Mouse (Mus musculus) kidney, adult 9 months (tissue): ENCODE results near the gene Sgo2a.
A peak's percentile ranks its signal among the peaks of the same experiment; 100 is the strongest.
"Not testable (repeated sequence)": the region's sequence is repeated elsewhere in the genome, so short reads cannot be mapped to it uniquely, and the experiment has no call there.

ENCODE experiments used
- DNase-seq: peaks from one replicate; pipeline ENCODE4 v3.0.0; 2022

The Sgo2a gene

DNA sequence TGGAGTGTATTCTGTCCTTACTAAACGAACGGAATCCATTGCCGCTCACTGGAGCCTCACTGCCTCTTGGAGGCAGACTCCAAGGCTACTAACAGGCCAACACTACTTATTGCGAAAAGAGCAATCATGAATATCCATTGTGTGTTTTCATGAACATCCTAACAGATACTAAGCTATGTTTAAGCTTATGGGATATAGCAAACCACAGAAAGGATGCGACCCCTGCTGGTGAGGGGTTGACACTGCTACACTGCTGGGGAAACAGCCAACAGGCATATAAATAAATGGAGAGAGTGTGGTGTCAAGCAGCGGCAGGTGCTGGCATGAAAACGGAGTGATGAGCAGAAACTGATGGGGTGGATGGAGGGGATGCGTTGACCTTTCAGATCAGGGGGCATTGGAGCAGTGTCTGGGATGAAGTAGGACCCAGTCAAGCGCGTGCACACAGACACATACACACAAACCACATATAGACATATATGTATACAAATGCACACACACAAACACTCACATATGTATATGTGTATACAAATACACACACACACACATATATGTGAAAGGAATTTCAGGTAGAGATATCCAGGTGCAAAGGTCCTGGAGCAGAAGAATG lies 35.5 kb downstream of the Sgo2a start:
- peak; percentile 53 for DNase-seq

DNA sequence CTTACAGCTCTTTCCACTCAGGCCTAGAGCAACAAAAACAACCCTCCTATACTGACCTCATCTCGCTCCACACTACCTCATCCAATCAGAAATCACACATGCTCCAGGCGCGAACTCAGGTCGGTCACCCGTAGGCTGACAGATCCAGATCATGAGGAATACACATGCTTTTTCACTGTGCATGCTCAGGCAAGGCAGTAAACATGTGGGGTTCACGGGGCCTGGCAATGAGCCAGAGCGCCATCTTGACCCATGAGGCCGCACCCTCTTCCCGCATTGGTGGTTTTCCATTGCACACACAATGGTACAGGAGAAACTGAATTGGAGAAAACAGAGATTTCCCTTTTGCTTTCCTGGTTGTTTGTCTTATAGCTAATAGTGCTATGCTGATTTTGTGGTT lies 41.5 kb downstream of the Sgo2a start:
- not testable (repeated sequence) for DNase-seq

DNA sequence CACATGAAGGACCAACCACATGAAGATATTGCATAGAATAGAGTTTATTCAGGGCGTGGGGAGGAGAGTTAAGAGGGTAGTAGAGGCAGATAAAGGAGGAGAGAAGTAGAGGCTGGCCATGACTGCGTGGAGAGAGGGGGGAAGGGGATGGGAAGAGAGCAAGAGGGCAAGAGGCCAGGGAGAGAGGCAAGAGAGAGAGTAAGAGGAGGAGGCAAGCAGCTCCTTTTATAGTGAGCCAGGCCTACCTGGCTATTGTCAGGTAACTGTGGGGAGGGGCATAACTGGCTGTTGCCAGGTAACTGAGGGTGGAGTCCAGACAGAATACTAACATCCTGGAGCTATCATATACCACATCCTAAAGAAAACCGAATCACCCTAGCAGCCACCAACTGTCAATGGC lies 49.3 kb downstream of the Sgo2a start:
- no peak for DNase-seq

DNA sequence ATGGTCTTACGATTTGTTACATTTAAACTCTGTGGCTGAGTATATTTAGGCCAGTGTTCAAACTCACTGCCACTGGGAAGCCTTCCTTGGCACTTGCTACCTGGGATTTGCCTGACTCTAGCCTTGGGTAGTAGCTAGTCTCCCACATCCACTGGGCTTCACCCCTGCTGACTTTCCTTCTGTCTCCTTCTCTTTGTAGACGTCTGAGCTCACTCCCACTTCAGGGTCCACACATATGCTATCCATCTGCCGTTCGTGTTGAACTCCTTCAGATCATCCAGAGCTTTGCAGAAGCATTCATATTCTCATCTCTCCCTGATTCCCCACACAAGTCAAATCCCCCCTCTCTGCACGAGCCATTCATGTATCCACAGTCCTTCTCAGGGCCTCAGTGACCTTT lies 49.8 kb downstream of the Sgo2a start:
- DNase-seq = no peak

DNA sequence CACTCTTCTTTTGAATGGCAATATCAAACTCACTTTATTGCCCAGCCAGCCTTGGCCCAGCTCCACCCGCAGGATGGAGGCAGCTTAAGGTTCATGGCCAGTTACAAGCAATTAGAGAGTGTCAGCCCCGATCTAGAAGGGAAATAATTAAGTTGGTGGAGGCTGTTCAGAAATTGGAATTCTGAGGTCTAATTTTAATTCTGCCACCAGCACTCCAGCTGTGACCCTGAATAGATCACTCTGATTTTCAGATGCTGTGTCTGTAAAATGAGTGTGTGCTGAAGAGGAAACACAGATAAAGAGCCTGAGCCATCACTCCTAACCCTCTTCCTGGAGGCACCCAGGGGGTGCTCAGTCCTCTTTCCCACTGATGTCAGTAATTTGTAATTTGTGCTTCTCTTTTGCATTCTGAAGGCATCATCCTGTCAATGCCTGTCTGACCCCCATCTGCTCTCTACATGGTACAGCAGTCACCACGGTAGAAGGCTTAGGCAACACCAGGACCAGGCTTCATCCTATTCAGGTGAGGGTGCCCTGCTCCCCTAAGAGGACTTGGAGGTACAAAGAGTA lies 51.0 kb downstream of the Sgo2a start:
- DNase-seq = no peak

DNA sequence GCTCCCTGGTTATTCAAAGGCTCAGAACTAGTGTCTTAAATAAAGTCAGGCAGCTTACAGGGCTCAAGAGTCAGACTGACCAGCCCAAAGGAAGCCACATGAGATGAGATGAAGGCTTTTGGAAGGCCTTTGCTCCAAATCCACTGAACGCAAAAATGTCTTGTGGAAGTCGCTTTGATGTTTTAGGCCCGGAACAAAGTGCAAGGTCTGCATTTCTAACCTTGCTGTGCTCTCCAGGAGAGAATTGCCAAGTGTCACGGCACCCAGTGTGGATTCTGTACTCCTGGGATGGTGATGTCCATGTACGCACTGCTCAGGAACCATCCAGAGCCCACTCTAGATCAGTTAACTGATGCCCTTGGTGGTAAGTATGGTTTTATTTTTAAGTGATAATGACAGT lies 53.4 kb downstream of the Sgo2a start:
- peak; percentile 56 for DNase-seq

DNA sequence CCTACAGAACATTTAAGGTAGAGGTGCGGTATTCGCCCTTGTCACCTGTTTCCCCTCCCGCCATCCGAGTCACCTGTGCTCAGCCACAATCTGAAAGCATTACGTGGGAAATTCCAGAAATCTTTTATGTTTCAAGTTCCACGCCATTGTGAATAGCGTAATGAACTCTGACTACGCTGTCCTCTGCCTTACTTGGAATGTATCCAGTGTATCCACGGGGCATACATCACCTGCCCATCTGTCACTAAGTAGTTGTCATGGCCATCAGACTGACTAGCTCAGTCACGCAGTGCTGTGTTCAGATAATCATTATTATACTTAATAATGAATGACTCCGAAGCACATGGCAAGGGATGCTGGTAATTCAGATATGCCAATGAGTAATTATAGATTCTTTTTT lies 59.8 kb downstream of the Sgo2a start:
- DNase-seq = no peak

DNA sequence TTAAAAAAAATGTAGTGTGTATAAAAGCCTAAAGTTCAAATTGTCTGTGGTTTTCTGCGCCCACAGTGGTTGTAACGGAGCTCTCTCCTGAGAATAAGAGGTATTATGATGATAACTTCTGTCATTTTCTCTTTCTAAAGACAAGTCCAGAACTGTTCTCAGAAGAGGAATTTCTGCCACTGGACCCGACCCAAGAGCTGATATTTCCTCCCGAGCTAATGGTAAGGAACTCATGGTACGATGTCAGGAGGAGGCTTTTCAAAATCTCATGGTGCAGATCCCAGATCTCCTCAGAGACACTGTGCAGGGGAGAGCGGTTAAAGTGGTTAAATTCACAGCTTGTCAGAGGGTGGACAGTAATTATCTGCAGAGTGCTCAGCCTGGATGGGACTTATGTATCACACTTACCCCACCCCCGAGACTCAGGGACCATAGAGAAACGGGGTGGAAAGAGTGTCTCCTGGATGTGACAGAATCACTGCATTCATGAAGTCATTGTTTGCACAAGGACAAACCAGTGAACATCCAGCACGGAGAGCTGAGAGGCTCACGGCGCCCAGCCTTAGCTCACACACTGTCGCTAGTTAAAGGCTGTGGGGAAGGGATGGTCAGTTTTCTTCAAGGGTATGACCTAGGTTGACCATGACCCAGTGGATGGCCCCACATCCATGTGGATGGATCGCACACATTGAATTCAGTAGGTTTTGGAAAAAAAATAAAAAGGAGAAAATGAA lies 60.5 kb downstream of the Sgo2a start:
- no peak for DNase-seq

DNA sequence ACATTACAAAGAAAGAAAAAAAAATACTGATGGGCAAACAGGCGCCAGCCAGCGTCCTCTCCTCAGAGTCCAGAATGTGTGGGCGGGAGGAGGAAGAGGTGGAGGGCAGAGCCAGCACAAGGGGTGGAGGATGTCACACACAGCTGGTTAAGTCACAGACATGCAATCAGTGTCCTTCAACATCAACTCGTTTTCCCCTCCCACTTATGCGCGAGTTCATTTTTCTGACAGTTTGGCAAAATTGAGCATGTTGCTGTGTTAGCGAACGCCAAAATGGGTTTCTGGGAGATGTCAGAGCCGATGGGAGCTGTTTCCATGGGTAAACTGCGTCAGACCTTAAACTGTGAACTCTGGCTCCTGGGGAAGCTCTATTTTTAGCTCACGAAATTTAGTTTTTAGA lies 61.2 kb downstream of the Sgo2a start:
- no peak for DNase-seq

DNA sequence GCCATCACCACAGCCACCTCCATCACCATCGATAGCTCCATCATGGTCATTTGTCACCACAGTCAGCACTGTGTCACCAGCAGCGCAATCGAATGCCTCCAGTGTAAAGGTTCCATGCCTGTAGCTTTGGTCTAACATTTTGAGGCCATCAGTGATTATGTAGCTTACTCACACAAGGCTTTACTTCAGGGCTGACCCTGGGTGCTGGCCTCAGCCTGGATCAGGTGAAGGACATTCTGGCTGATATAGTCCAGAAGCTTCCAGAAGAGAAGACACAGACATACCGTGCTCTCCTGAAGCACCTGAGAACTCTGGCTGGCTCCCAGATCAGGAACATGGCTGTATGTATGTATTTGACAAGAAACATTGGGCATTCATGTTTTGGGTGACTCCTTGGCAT lies 63.1 kb downstream of the Sgo2a start:
- no peak for DNase-seq

DNA sequence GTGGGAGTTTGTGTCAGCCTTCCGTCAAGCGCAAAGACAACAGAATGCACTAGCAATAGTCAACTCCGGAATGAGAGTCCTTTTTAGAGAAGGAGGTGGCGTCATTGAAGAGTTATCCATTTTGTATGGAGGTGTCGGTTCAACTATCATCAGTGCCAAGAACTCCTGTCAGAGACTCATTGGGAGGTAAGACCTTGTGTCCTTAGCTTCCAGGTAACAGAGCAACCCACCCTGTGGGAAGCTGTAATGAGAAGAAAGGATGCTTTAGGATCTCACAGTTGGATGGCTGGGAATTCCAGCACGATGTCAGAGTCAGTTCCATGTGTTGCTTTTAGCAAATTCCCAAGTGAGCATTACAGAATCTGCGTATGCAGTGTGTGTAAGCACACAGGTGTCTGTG lies 66.4 kb downstream of the Sgo2a start:
- no peak for DNase-seq

DNA sequence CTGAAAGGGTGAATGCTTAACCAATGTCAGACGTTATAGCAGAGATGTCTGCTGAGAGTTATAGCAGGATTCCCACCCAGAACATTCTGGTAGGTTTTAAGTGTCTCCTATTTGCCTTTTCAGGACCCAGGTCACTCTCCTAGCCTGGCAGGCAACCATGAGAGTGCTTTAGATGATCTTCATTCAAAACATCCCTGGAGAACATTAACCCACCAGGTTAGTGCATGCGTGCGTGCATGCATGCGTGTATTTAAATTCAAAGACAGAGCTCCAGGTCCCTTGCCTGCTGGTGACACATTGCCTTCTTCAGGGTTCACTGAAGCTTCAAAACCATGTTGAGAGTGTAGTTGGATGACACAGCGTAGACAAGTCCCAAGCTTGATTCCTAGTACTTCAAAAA lies 69.4 kb downstream of the Sgo2a start:
- DNase-seq = peak; percentile 8

DNA sequence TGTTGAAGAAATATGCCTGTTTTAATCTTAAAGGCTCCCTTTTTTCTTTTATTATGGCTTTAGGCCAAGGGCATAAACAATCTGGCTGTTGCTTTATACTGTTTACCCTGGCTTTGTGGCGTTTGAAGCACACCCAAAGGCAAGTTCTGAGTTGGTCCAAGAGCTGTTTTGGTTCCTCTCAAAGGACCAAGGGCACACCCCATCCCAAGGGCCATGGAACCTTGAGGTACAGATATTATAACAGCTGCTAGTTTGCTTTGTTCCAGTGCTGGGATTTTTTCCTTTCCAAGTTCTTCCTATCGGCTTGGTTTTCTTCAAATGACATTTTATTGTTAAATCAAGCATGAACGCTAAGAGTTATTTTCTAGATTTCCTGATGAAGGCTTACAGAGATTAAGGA lies 69.8 kb downstream of the Sgo2a start:
- DNase-seq = no peak

DNA sequence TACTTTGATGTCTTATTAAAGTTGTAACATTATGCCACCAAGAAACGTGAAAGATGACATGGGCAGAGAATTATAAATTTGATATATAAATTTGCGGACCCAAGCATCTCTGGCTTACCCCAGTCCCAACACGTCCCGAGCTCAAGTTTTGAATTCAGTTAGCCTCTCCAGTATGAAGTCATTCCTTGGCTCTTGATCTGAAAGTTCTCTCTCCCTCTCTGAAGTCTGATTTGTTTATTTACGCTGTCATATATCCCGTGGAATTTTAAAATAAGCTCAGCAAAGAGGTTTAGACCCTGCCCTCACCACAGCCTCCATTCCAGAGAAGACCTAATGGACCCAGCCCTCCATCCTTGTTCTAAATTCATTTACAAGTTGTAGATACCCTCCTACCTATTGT lies 73.4 kb downstream of the Sgo2a start:
- no peak for DNase-seq

DNA sequence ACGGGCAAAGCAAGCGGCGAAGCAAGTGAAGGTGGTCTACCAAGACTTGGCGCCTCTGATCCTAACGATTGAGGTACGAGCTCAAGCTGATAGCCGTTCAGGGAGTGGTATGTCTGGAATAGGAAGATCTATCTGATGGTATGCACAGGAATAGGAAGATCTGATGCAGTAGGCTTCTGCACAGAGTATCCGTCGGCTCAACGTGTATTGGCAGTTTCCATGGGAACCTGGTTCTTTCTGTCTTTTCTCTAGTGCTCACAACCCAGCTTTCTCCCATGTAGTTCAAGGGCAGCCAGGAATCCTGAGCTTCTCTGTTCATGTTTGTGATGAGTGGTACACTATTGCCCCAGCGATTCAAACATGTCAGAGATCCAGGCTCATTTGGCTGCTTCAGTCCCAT lies 74.3 kb downstream of the Sgo2a start:
- DNase-seq = no peak

DNA sequence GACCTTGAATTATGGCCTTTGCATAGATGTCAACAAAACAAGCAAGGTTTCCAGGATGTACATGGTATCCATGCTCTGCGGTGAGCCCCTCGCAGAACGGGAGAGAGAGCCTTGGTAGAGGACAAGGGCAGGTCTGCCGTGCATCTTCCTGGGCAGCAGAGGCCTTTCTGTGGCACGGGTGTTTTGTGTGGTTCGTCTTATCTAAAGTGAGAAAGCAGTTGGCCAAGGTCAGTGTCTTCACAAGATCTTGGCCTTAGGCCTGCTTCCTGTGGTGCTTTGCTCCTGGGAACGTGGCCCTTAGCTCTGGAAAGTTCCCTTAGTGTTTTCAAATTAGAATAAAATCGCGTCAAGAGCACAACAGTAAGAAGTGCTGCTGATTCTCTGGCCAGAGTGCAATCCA lies 75.2 kb downstream of the Sgo2a start:
- no peak for DNase-seq

DNA sequence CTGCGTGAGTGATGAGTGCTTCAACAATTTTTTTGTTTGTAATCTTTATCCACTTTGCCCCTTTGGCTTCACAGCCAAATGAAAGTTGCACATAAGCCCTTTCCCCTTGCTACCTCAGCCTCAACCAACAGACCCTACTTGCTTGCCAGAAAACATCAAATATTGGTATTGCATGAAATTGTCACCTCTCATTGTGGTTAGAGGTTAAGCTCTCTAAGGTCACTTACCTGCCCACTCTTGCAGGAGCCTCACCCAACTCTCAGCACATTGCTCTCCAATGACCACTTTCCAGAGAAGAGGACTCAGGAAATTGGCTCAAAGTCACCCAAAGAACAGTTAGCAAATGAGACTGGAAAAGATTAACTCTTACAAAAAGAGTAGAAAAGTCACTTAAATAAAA lies 75.7 kb downstream of the Sgo2a start:
- DNase-seq = no peak

DNA sequence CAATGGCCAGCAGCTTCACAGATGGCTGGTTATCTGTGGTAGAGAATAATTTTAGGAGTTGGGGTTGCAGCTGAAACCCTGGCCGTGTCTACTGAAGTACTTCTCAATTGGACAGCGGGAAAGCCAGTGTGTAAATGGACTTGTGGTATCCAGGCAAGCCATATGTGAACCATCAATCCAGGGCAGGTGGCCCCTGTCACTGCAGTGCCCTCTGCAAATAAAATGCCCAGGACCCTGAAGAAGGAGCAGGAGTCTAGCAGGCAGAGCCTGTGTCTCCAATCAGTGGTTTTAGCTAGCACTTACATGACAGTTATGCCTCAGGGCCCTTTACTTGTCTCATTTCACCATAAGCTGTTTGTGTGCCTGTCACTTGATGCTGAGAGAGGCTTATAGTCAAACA lies 76.6 kb downstream of the Sgo2a start:
- no peak for DNase-seq

DNA sequence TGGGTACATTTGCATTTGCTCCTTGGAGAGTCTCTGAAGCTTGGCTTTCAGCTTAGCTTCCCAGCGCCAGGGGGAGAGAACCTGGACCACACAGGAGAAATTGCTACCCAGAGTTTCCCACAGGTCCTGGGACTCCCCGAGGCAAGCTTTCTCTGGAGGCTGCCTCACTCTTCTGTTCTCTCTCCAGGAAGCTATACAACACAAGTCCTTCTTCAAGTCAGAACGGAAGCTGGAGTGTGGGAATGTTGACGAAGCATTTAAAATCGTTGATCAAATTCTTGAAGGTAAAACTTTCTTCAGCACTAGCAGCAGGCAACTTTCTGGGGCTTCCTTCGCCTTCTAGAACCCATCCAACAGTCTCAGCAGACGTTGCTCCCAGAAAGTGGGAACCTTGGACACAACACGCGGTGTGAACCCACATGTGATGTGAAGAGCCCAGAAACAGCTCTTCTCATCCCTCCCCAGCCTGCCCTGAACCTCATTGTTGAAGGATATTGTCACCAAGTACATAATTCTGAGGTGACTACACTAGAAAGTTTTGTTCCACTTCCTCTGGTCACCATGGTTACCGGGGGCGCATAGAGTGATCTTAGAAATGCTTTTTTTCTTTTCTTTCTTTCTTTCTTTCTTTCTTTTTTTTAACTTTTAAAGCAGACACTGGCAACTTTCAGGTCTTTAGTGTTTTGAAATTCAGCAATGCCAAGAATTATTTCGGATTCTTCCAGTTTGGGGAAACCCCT lies 77.4 kb downstream of the Sgo2a start:
- DNase-seq = no peak

DNA sequence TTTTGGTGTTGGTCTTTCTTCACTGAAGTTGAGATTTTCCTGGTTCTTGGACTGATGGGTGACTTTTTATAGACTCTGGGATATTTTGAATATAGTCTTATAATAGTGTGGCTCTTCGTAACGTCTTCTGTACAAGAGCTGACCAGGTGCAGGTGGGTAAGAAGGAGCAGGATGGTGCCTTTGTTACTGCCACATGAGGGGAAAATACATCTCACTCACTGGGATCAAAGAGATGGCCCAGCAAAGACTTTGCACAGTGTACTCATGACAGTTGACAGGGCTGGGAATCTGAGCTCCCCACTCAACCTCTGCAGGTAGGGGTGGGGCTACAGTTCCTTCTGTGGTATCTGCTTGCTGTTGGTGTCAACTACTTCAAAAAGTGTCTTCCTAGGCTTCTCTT lies 78.5 kb downstream of the Sgo2a start:
- DNase-seq = no peak
